Mouse (Mus musculus): ENCODE data around the gene Gpank1.
A peak's percentile ranks its signal among the peaks of the same experiment; 100 is the strongest.

Gene Gpank1

DNA sequence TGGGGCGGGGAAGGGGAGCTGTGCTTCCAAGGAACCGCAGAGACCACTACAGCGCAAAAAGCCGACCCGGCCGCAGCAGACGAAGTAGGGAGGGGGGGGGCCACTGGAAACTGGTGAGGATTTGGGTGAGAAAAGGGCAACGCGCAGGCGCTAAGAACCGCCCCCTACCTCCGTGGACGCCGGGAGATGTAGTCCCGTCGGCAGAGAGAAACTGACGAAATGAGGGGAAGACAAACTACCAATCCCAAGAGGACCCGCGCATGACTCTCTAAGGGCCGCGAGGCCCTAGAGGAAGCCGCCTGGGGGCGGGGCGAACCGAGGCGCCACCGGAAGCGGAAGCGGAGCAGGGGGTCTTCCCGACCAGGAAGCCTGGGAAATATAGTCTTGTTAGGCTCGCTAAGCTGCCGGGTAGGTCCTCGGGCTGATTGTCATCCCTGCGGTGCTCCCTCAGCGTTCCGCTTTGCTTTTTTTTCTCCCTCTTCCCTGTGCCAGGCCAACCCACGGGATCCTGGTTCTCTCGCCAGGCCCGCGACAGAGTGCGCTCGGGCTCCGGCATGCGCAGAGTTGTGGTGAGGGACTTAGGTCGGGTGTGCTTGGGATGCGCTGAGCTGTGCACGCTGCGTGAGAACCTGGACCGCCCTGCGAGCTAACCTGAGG lies at the start of gene Gpank1:
Gene Gpank1, plus strand, starts transcription at position 313 of the 657 bp plus-strand sequence.
- DNase-seq: peak; percentile 98 to 99

DNA sequence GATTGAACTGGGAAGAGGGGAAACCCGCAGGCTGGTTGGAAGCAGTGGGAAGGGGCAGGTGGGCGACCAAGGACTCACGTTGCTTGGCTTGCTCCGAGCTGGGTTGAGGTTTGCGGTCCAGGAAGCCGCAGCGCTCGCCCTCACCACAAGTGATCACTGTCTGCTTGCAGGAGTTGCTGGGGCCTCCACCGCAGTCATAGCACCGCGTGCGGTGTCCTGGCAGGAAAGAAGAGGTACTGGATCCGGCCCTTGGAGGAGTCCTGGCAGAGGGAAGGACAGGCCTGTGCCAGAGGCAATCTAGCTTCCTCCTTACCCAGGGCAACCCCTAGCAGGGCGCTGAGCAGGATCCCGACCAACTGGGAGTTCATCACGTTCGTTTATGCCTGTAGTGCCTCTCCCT lies 47.2 kb upstream of the Gpank1 start:
- DNase-seq: no peak

- DNase-seq: no peak
Measured at GRCm38 (mm10) chr17:35076507-35077176, 44.6 kb upstream of the Gpank1 start, which contains the start of gene Ly6g6e. Ly6g6e (plus strand) TSS chr17:35076902.

DNA sequence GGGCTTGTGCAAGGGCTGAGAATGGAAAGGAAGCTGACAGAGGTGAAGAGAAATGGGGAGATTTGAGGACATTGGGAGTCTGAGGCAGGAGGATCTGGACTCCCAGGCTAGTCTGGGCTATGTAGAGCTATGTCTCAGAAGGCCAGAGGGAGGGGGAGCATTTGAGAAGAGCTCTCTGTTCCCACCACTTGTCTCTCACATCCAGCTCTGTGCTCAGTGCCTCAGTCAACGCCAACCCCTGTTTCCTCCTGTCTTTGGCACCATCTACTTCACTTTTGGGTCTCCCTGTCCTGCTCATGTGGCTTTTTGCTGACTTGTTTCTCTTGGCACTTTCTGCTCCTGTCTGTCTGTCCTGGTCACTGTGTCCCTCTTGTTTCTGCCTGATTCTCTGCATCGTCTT lies 44.0 kb upstream of the Gpank1 start:
- DNase-seq: peak in 1 of 2 experiments; percentile 39

GRCm38 (mm10) chr17:35077786-35078233 lies 43.4 kb upstream of the Gpank1 start, which contains the start of gene Ly6g6d:
Ly6g6d (minus strand) TSS chr17:35078065.
- DNase-seq: peak; percentile 76 to 86

GRCm38 (mm10) chr17:35079778-35080177 lies 41.5 kb upstream of the Gpank1 start:
- no peak for DNase-seq

- DNase-seq: no peak
Measured at GRCm38 (mm10) chr17:35080248-35080647, 41.0 kb upstream of the Gpank1 start.

DNA sequence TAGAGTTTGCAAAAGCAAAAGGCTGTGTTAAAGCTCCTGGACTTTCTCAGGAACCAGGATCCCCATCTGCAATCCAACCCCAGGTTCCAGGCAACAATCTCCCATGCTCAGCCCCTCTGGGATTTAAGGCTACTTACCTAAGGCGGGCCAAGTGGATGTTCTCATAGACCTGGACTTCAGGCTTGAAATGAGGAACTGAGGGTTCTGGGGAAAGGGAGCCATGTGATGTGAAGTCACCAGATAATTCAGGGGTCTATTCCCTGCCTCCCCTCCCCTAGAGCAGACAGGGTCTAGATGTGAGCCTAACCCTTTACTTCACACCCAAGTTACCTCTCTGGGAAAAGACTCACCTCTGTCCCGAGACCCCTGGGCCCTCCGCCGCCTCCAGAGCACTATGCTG lies 40.5 kb upstream of the Gpank1 start:
- DNase-seq: no peak

DNA sequence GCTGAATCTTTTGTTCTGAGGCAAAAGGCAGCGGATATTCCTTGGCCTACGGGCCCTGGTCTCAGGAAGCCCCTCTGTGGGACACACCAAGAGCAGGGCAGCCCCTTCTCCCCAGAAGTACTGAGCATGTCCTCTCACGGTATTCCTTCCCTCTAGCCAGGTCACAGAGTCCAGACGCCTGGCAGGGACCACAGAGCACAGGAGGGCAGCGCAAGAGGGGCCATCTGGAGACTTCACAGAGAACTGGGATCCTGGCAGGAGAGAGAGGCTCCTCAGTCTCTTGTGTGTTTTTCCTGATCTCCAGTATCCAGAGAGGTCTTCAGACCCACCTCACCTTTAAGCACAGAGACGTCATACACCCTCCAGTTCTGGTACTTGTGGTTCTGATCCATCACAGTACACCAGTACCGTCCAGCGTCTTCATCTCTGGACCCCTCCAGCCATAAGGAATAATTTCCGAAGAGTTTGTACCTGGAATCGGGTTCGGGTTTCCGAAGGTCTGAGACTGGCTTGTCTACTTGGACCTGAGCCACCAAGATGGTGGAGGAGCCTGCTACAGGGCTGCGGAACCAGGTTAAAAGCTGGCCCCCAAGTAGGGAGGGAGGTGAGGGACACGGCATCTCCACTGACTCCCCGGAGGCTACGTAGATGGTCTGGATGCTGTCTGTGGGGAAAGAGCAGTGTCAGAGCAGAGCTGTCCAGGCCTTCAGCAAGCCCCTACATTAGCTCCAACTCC lies 38.2 kb upstream of the Gpank1 start:
- no peak for DNase-seq

DNA sequence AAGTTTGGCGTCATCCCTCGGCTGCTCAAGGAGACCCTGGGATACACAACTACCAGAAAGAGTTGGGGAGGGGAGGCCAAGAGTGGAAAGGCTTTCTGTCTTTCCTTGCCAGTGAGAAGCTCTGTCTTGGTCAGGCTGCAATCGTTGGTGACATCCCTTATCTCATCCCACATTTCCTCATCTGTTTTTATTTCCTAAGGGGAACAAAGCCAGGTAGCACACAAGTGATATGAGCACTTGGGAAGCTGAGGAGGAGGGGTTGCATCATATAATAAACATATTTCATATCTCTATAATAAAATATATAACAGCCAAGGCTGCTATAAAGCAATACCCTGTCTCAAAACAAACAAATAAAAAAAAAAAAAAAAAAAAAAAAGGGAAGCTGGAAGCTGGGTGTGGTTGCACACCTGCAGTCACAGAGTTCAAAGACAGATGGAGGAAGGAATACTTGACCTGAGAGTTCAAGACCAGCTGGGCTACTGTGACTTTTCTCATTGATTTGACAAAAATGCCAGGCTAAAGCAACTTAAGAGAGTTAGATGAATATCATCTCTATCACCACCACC lies 37.2 kb upstream of the Gpank1 start:
- no peak for DNase-seq

DNA sequence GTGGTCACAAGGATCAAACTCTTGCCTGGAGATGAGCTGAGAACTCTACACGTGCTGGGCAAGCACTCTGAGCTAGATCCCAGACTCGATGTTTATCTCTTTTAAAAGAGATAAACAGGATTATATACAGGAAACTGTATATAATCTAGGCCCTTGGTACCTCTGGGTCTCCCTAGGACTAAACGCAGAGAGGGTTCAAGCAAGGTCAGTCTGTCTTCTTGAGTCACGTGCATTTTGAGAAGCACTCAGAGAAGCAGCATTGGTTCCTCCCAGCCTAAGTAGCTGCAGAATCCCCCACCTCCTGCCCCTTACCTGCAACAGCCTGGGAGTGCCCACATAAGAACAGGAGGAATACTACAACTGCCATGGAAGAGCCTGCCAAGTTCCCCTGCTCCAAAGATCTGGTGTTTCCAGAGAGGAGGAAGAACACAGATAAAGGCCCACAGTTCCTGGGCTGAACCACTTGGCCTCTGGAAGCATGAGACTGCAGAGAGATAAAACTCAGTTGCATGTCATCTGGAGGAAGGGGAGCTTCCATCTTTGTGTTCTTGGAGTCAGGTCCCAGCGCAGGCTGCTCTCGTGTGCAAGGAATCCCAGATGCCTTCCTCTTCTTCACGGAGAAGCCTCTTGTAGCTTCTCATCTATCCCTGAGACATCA lies 35.9 kb upstream of the Gpank1 start, which contains the start of gene Ly6g6f:
Gene Ly6g6f, minus strand, starts transcription at position 403 of the 658 bp plus-strand sequence.
- no peak for DNase-seq

- no peak for DNase-seq
Measured at GRCm38 (mm10) chr17:35088151-35088550, 33.1 kb upstream of the Gpank1 start.

DNA sequence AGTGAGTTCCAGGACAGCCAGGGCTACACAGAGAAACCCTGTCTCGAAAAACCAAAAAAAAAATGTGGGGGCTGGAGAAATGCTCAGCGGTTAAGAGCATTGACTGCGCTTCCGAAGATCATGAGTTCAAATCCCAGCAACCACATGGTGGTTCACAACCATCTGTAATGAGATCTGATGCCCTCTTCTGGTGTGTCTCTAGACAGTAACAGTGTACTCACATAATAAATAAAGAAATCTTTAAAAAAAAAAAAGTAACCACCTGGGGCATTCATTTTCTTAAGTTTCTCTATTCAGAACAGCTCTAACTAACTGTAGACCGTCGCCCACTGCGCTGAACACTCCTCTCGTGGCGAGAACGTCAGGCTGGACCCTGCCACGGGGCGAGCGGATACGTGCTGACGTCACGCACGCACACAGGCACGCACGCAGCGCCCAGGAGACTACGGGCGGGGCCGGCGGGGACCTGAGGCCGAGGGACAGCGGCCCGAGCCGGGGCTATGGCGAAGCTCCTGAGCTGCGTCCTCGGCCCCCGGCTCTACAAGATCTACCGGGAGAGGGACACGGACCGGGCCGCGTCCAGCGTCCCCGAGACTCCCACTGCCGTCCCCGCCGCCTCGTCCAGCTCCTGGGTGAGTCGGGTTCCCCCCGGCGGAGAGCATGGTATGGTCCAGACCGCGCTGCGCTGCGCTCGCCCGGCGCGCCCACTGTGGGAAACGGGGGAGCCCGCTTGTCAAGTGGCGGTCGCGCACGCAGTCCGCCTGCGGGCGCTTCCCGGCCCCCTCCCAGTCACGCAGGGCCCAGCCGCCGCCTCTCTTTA lies 32.2 kb upstream of the Gpank1 start, which contains the start of gene Abhd16a:
Gene Abhd16a, plus strand, starts transcription at position 439 of the 820 bp plus-strand sequence.
- peak; percentile 96 to 98 for DNase-seq

GRCm38 (mm10) chr17:35090166-35090932 lies 30.9 kb upstream of the Gpank1 start:
- no peak for DNase-seq

DNA sequence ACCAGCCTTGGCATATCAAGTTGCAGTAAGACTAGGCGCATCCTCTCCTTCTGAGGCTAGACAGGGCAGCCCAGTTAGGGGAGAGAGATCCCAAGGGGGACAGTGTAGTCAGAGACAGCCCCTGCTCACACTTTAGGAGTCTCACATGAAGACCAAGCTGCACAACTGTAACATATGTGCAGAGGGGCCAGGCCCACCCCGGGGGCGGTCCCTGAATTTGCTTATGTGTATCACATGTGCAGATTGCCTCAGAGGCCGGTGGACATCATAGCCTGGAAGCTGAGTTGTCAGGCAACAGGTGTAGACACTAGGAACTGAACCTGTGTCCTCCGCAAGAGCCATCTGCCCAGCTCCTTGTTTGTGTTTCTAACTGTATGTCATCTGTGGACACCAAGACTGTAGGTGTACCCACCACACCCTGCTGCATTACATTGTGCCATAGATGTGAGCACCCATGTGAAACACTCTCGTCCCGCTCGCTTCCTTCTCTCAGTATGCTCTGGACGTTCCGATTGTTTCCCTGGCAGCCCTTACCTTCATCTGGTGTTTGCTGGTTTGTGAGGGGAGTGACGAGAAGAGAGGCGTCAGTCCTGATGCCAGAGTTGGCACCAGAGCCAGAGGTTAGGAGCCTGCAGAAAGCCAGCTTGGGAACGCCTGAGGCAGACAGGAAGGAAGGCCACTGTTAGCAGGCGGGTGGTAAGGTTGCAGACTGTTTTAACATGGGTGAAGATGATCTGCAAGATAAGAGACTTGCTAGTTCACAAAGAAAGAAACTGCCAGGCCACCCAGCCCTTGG lies 28.7 kb upstream of the Gpank1 start:
- DNase-seq: no peak

DNA sequence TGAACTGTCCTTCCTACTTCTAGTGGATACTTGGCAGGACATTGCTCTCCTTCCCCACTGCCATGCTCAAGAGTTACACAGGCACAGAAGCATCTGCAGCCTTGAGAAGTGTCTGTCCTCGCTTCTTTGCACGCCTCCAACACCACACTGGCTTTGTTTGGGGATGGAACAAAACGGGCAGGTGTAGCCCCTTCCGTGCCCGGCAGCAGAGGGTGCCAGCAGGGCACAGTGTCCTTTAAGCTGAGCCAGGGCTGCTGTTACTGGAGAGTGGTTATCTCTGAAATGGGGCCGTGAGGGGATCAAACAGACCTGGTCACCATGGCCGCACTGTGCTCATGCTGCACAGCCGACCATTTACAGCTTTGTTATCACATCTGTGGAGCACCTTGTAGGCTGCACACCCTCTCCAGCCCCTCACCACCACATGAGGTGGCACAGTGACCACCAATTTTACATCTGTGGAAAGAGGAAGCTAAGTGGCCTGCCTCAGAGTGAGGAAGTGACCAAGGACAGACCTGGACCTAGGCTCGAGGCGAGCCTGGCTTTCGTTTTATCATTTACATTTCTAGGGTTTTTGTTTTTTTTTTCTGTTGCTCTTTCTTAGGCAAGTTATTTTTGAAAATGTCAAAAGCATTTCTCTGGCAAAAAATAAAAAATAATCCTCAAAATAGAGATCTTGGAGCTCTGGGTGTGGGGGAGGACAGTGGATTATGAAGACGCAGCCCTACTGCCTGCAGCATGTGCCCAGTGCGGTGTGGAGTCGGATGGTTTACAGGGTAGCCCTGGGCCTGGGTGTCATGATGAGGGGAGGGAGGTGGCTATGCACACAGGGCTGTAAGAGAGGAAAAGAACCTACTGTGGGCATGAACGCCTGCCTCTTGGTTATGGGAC lies 26.5 kb upstream of the Gpank1 start:
- no peak for DNase-seq

- DNase-seq: no peak
Measured at GRCm38 (mm10) chr17:35096597-35096996, 24.7 kb upstream of the Gpank1 start.

- DNase-seq: peak; percentile 69 to 75
Measured at GRCm38 (mm10) chr17:35097164-35097655, 24.0 kb upstream of the Gpank1 start.

All from kidney, postnatal 4 days (tissue).